Mouse (Mus musculus): ENCODE measurements around the gene Gfi1b. TPM values are rescaled to one million over a fixed set of nuclear protein-coding genes. Genes with fewer than 3 reads are reported as not detected.

Gfi1b gene
- polyA plus RNA-seq, 1 experiment from 2014 or later, result 3.3 TPM

DNA sequence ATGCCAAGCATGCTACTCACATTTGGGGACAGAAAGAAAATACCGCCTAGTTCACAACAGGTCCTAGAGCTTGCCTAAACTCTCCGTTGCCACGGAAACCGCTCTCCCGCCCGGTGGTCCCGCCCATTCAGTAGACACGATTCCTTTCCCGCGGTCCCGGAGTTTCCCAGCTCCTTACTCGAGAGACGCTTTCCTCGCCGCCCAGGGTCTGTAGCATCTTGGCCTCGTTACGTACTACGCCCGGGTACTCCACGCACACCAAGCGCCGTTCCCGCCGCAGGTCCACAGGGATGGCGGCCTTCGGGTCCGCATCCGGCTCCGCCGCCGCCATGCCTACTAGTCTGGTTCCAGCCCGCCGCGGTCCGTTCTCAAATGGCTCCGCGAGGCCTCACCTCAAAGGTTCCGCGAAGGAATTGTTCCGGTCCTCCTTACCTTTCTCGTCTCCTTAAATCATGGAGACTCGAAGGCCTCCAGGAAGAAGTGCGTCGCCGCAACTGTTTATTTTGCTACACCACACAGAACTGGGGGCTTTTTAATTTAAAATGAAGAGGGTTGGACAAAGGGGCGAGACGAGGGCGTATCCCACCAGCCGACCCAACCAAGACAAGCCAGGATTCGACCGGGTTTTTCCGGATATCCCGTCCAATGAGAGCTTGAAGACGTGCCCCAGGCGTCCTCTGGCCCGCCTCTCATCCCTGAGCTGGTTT lies 39.0 kb downstream of the Gfi1b start:
- Histone ChIP-seq H3K9me3 (ENCODE audit: control insufficient read depth, low read length) (no peaks in the 10 kb centered on the region), H3K27ac (ENCODE audit: low read depth, low read length) (peak overlapping the region; percentile 81), H3K4me1 (ENCODE audit: control insufficient read depth, insufficient read depth, low read length) (peaks cover 9% of the 10 kb centered on the region), H3K9ac (ENCODE audit: low read length) (peak overlapping the region; percentile 84), H3K4me2 (peak overlapping the region; percentile 64), H3K4me3 (ENCODE audit: low read depth, low read length) (peak overlapping the region; percentile 75), H3K27me3 (ENCODE audit: control insufficient read depth, insufficient read depth, low read length) (no peaks in the 10 kb centered on the region), H3K36me3 (ENCODE audit: control insufficient read depth, insufficient read depth, low read length) (peaks cover 7% of the 10 kb centered on the region; the same call in 1 of the 2 replicates)
- DNase-seq (ENCODE audit: low spot score, missing footprints) (peak; percentile 100), ATAC-seq (ENCODE audit: low FRiP score) (peak; percentile 90)
- under 1% methylated on average over 56 of the region's 56 CpGs for WGBS

DNA sequence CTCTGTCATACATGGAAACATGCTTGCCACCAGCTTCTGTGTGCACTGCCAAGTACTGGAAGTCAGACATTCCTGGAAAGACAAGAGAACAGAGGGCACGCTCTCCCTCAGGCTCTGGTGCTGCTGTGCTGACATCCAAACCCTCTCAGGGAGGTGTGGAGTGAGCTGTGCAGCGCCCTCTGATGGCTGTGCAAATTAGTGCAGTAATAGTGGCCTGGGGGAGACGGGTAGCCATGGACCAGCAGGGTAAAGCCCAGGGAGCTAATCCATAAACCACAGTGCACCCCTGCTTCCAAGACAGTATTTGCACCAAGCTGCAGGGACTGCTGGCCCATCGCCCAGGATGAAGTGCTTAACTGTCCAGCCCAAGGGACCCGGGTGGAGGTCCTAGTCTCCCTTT lies 43.8 kb downstream of the Gfi1b start:
- no peak overlapping the region for H3K27ac ChIP-seq (ENCODE audit: low read depth, low read length)
- WGBS, result 68% methylated on average over 5 of the region's 5 CpGs
- no peak overlapping the region for H3K9ac ChIP-seq (ENCODE audit: low read length)
- H3K9me3 ChIP-seq (ENCODE audit: control insufficient read depth, low read length), result no peaks in the 10 kb centered on the region
- ATAC-seq (ENCODE audit: low FRiP score) (no peak), DNase-seq (ENCODE audit: low spot score, missing footprints) (peak; percentile 79)
- peaks cover 5% of the 10 kb centered on the region for H3K4me1 ChIP-seq (ENCODE audit: control insufficient read depth, insufficient read depth, low read length)
- no peak overlapping the region for H3K4me2 ChIP-seq
- peaks cover 32% of the 10 kb centered on the region for H3K36me3 ChIP-seq (ENCODE audit: control insufficient read depth, insufficient read depth, low read length)
- no peak overlapping the region for H3K4me3 ChIP-seq (ENCODE audit: low read depth, low read length)
- no peaks in the 10 kb centered on the region for H3K27me3 ChIP-seq (ENCODE audit: control insufficient read depth, insufficient read depth, low read length)

DNA sequence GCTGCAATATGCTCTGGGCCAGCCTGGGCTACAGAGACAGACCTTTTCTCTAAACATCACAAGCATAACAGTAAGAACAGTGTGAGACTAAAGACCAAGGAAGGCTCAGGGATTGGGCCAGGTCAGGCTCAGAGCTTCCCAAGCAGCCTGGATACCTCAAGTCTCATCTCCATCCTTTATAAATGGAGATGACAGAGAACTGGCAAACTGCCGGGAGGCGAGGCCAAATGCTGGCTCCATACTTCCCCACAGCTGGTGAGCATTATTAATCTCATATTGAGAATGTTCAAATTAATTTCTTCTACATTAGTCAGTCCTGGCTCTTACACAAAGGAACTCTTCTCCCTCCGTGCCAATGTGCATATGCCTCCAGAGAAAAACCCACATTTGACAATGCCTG lies 45.0 kb downstream of the Gfi1b start:
- WGBS, result 93% methylated on average over 3 of the region's 3 CpGs
- peaks cover 2% of the 10 kb centered on the region for H3K4me1 ChIP-seq (ENCODE audit: control insufficient read depth, insufficient read depth, low read length)
- no peak overlapping the region for H3K4me3 ChIP-seq (ENCODE audit: low read depth, low read length)
- H3K9ac ChIP-seq (ENCODE audit: low read length), result no peak overlapping the region
- H3K27me3 ChIP-seq (ENCODE audit: control insufficient read depth, insufficient read depth, low read length), result no peaks in the 10 kb centered on the region
- no peaks in the 10 kb centered on the region for H3K9me3 ChIP-seq (ENCODE audit: control insufficient read depth, low read length)
- H3K4me2 ChIP-seq, result no peak overlapping the region
- H3K27ac ChIP-seq (ENCODE audit: low read depth, low read length), result no peak overlapping the region
- ATAC-seq (ENCODE audit: low FRiP score) (no peak), DNase-seq (ENCODE audit: low spot score, missing footprints) (no peak)
- peaks cover 40% of the 10 kb centered on the region for H3K36me3 ChIP-seq (ENCODE audit: control insufficient read depth, insufficient read depth, low read length)

DNA sequence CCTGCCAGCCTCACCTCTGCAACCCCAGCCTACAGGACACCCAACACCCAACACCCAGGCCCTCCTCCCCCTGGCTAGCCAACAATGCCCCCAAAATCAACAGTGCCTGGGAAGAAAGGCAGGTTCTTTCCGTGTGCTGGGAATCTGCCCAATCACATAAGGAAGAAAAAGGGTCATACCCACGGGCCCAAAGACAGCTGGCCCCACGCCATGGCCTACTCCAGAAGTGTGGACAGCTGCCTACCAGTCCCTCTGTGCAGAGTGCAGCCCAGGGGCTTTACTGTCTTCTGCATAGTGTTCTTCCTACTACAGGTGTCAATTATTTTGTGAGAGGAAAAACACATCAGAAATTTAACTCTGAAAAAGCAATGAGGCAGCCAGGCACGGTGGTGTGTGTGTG lies 46.4 kb downstream of the Gfi1b start:
- Histone ChIP-seq H3K4me3 (ENCODE audit: low read depth, low read length) (no peak overlapping the region), H3K4me2 (no peak overlapping the region), H3K27ac (ENCODE audit: low read depth, low read length) (no peak overlapping the region), H3K27me3 (ENCODE audit: control insufficient read depth, insufficient read depth, low read length) (no peaks in the 10 kb centered on the region), H3K36me3 (ENCODE audit: control insufficient read depth, insufficient read depth, low read length) (peaks cover 47% of the 10 kb centered on the region), H3K9ac (ENCODE audit: low read length) (no peak overlapping the region), H3K9me3 (ENCODE audit: control insufficient read depth, low read length) (no peaks in the 10 kb centered on the region), H3K4me1 (ENCODE audit: control insufficient read depth, insufficient read depth, low read length) (no peaks in the 10 kb centered on the region)
- no peak for ATAC-seq (ENCODE audit: low FRiP score)
- DNase-seq (ENCODE audit: low spot score, missing footprints), result no peak
- WGBS, result 87% methylated on average over 4 of the region's 4 CpGs

DNA sequence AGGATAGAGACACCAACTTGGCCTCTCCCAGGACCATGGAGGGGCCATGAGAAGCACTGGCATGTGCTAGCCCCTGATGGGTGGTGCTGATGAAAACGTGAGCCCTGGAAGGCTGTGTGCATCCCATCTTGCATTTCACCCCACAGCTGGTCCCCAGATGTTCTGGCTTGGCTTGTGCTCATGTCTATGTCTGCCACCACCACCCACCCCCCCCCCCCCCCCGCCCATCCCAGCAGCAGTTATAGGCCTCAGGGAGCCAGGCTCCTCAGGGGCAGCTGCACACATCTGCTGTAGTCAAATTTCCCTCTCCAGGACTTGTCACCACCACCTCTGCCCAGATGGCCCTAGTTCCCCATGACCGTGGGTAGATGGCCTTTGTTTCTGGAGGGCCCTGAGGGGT lies 51.9 kb downstream of the Gfi1b start:
- ATAC-seq (ENCODE audit: low FRiP score) (no peak), DNase-seq (ENCODE audit: low spot score, missing footprints) (no peak)
- no peaks in the 10 kb centered on the region for H3K27me3 ChIP-seq (ENCODE audit: control insufficient read depth, insufficient read depth, low read length)
- 62% methylated on average over 2 of the region's 3 CpGs for WGBS
- no peaks in the 10 kb centered on the region for H3K4me1 ChIP-seq (ENCODE audit: control insufficient read depth, insufficient read depth, low read length)
- H3K9ac ChIP-seq (ENCODE audit: low read length), result no peak overlapping the region
- no peak overlapping the region for H3K4me3 ChIP-seq (ENCODE audit: low read depth, low read length)
- no peak overlapping the region for H3K4me2 ChIP-seq
- H3K9me3 ChIP-seq (ENCODE audit: control insufficient read depth, low read length), result no peaks in the 10 kb centered on the region
- H3K27ac ChIP-seq (ENCODE audit: low read depth, low read length), result no peak overlapping the region
- H3K36me3 ChIP-seq (ENCODE audit: control insufficient read depth, insufficient read depth, low read length), result peaks cover 42% of the 10 kb centered on the region

DNA sequence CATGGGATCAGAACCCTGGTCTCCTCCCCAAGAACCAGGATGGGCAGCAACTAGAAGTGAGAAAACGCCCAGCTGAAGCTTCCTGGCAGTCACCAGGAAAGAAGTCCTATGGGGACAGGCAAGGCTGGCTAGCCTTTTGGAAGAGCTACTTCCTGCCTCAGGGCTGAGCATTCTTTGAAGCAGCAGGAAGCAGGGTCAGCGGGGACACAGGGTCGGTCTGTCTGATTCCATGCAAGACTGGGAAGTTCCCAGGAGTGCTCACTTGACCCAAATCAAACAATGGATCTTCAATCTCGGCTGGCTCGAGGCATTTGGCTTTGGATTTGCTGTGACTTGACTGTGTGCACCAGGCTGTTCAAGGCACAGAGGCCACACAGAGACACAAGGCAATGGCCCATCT lies 55.2 kb downstream of the Gfi1b start:
- no peak overlapping the region for H3K27ac ChIP-seq (ENCODE audit: low read depth, low read length)
- H3K9me3 ChIP-seq (ENCODE audit: control insufficient read depth, low read length), result no peaks in the 10 kb centered on the region
- no peaks in the 10 kb centered on the region for H3K27me3 ChIP-seq (ENCODE audit: control insufficient read depth, insufficient read depth, low read length)
- DNase-seq (ENCODE audit: low spot score, missing footprints) (no peak), ATAC-seq (ENCODE audit: low FRiP score) (no peak)
- no peak overlapping the region for H3K4me3 ChIP-seq (ENCODE audit: low read depth, low read length)
- WGBS, result 68% methylated on average over 5 of the region's 5 CpGs
- no peak overlapping the region for H3K4me2 ChIP-seq
- no peak overlapping the region for H3K9ac ChIP-seq (ENCODE audit: low read length)
- no peaks in the 10 kb centered on the region for H3K4me1 ChIP-seq (ENCODE audit: control insufficient read depth, insufficient read depth, low read length)
- peaks cover 24% of the 10 kb centered on the region; the same call in 1 of the 2 replicates for H3K36me3 ChIP-seq (ENCODE audit: control insufficient read depth, insufficient read depth, low read length)

DNA sequence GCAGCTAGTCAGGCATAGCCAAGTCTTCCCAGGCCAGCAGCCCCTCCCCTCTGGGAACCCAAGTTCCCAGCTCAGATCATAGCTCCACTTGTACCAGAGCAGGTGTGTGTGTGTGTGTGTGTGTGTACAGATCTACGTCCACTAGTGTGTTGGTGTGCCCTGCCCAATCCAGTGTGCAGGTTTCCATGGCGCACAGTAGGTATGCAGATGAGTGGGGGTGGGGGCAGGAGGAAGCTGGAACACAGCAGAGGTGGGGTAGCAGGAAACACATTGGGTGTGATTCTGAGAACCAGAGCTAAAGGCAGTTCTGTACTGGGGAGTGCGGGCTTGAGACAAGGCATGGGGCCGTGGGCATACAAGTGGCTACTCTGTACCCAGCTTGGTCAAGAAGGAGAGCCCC lies 57.4 kb downstream of the Gfi1b start:
- DNase-seq (ENCODE audit: low spot score, missing footprints), result no peak
- Histone ChIP-seq H3K27me3 (ENCODE audit: control insufficient read depth, insufficient read depth, low read length) (no peaks in the 10 kb centered on the region), H3K4me2 (no peak overlapping the region), H3K4me1 (ENCODE audit: control insufficient read depth, insufficient read depth, low read length) (no peaks in the 10 kb centered on the region), H3K9ac (ENCODE audit: low read length) (no peak overlapping the region), H3K27ac (ENCODE audit: low read depth, low read length) (no peak overlapping the region), H3K4me3 (ENCODE audit: low read depth, low read length) (no peak overlapping the region), H3K9me3 (ENCODE audit: control insufficient read depth, low read length) (no peaks in the 10 kb centered on the region), H3K36me3 (ENCODE audit: control insufficient read depth, insufficient read depth, low read length) (peaks cover 14% of the 10 kb centered on the region; the same call in 1 of the 2 replicates)
- no peak for ATAC-seq (ENCODE audit: low FRiP score)
- 85% methylated on average over 4 of the region's 4 CpGs for WGBS

DNA sequence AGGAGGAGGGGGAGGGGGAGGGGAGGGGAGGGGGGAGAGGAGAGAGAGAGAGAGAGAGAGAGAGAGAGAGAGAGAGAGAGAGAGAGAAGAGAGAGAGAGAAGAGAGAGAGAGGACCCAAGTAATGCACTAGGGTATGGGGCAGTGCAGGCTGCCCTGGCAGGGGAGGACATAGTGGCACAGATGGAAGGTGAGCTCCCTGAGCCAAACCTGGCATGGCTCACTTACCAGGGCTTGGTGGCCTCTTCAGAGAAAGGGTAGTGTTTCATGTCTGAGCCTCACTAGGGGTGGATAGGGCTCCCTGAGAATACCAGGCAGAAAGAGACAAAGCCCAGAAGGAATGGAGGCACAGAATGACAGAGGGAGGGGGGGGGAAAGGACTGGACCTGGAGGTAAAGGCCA lies 58.0 kb downstream of the Gfi1b start:
- no peak for ATAC-seq (ENCODE audit: low FRiP score)
- Histone ChIP-seq H3K9ac (ENCODE audit: low read length) (no peak overlapping the region), H3K9me3 (ENCODE audit: control insufficient read depth, low read length) (no peaks in the 10 kb centered on the region)

DNA sequence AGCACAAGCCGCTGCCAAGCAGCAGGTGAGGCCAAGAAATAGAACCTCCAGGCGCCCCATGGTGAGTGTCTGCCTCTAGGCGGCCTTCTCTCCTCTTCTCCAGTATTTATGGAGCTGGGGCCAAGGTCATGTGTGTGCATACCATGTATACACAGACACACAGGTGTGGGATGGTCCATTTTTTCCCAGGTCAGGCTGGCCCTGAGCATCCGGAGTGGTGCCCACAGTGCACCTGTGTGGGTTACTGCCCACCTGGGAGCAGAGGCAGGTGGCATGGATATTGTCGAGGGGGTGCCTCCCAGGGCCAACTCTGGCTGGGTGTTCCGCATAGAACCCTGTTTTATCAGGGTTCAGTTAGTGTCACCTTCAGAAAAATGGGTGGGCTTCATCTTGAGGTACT lies 58.5 kb downstream of the Gfi1b start, which contains the start of gene Cel:
Gene Cel (minus strand): TSS at position 101 of the 400 bp plus-strand sequence.
- Histone ChIP-seq H3K9ac (ENCODE audit: low read length) (no peak within 1 kb of the TSS), H3K9me3 (ENCODE audit: control insufficient read depth, low read length) (no peaks in the 10 kb centered on the region), H3K27ac (ENCODE audit: low read depth, low read length) (no peak within 1 kb of the TSS), H3K27me3 (ENCODE audit: control insufficient read depth, insufficient read depth, low read length) (no peaks in the 10 kb centered on the region), H3K4me2 (no peak within 1 kb of the TSS), H3K4me1 (ENCODE audit: control insufficient read depth, insufficient read depth, low read length) (no peaks in the 10 kb centered on the region), H3K36me3 (ENCODE audit: control insufficient read depth, insufficient read depth, low read length) (peaks cover 9% of the 10 kb centered on the region; the same call in 1 of the 2 replicates), H3K4me3 (ENCODE audit: low read depth, low read length) (no peak within 1 kb of the TSS)
- 75% methylated on average over 6 of the region's 6 CpGs for WGBS
- DNase-seq (ENCODE audit: low spot score, missing footprints), result no peak
- no peak for ATAC-seq (ENCODE audit: low FRiP score)

More for the DNA sequence above, 58.0 kb downstream of the Gfi1b start:
- DNase-seq (ENCODE audit: low spot score, missing footprints), result no peak
- no peak overlapping the region for H3K27ac ChIP-seq (ENCODE audit: low read depth, low read length)
- H3K36me3 ChIP-seq (ENCODE audit: control insufficient read depth, insufficient read depth, low read length), result peaks cover 11% of the 10 kb centered on the region; the same call in 1 of the 2 replicates
- H3K4me3 ChIP-seq (ENCODE audit: low read depth, low read length), result no peak overlapping the region
- H3K4me1 ChIP-seq (ENCODE audit: control insufficient read depth, insufficient read depth, low read length), result no peaks in the 10 kb centered on the region
- no peaks in the 10 kb centered on the region for H3K27me3 ChIP-seq (ENCODE audit: control insufficient read depth, insufficient read depth, low read length)
- no peak overlapping the region for H3K4me2 ChIP-seq
